Mouse (Mus musculus): ENCODE data around the gene Nod2.
"Not testable (repeated sequence)": the region's sequence is repeated elsewhere in the genome, so short reads cannot be mapped to it uniquely, and the experiment has no call there.

Nod2 gene

DNA sequence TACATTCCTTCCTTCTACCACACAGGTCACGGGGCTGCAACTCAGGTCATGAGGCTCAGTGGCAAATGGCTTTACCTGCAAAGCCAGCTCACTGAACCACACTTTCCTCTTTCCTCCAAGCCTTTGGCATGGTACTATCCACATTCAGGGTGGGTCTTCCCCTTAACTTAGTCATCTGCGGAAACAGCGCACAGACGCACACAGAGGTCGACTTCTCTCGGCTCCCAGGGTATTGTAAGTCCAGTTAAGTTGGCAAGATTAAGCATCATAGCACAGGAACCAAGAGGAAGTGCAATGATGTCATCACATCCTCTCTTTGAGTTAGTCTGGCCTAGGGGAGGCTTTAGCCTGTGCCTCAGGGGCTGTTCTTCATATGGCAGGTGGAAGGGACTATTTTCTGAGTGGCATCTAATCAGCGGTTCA is 13.8 kb upstream of the Nod2 start:
- DNase-seq (ENCODE audit: low spot score): no peak

- DNase-seq (ENCODE audit: low spot score): no peak
Measured at GRCm38 (mm10) chr8:88635474-88636397, 11.4 kb upstream of the Nod2 start, which contains the start of gene Snx20. Gene Snx20, minus strand, starts transcription at chr8:88636128.

DNA sequence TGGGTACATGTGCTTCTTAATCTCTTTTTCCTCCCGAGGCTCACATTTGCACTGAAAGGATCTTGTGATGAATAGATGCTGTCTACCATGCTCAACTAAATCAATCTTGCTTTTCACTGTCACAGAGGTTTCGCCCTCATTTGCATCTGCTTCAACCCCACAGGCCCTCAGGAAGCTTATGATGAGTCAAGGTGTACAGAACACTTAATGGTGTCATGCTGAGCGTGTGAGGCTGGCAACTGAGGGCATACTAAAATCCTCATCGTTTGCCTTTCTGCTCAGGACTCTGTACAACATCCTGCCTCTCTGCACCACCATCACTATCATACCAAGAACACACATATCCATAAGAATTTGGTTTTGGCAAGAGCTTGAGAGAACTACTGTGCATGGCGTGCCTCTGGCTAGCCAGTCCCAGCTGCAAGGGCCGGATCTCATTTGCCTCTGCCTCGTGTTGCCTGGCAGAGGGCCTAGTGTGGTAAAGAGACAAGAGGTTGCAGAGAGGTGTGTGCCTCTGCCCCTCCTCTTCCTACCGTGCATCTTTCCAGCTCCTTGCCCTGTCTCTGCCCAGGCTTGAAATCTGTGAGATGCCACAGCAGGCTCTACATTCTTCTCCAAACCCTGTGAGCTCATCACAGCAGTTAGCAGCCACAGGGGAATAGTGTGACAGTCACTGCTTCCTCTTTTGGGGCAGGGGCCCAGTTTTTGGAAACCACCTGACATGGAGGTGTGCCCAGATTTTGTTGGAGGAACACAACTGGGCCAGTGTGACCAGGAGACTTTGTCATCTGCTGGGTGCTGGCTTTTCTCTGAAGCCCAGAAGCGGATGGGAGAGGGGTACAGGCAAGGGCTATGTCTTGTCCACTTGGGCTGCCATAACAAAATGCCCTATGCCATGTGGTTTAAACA is 9.8 kb upstream of the Nod2 start:
- no peak for DNase-seq (ENCODE audit: low spot score)

- DNase-seq (ENCODE audit: low spot score): no peak
Measured at GRCm38 (mm10) chr8:88638908-88639307, 8.2 kb upstream of the Nod2 start.

- DNase-seq (ENCODE audit: low spot score): no peak
Measured at GRCm38 (mm10) chr8:88642734-88643564, 4.2 kb upstream of the Nod2 start.

DNA sequence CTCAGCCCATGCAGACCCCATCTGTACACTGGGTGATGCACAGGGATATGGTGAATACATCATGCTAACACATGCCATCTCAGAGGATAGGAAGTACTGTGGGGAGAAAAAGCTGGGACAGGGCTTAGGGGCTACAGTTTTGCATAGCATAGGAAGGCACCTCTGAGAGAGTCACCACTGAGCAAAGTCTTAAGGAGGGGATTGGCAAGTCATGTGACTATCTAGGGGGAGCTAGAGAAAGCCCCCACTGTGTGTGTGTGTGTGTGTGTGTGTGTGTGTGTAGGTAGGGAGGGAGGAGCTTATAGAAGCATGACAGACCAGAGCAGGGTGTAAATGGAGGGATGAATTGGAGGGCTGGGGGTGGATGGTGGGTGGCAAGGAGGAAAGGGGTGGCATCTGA is 1.2 kb downstream of the Nod2 start:
- DNase-seq (ENCODE audit: low spot score): no peak

DNA sequence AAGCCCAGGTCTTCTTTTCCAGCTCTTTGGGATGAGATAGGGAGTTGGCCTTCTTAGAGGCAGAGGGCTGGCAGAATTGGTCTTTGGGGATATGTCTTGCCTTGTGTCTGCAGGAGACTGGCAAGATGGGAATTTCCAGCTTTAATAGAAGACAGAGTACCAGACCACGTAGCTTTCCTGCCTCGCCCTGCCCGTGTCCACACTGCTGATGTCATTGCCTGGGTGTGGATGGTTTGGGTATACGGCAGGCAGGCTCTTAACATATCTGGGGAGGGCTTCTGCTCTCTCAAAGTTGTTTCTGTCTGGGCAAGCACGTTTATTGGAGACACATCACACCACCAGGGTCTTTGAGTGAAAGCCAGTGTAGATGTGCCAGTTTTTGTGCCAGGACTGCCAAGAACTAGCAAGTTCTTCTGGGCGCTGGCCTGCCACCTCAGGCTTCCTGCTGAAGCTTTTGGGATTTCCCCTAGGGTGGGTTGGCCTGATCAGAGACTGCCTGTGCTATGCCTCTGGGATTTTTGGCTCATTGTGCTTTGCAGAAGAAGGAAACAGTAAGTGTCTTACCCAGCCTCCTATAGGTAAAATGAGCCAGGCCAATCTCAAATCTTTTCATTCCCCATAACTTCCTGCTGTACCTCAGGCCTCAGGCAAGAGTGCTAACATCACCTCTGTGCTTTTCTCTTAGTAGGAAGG is 3.0 kb downstream of the Nod2 start:
- no peak for DNase-seq (ENCODE audit: low spot score)

DNA sequence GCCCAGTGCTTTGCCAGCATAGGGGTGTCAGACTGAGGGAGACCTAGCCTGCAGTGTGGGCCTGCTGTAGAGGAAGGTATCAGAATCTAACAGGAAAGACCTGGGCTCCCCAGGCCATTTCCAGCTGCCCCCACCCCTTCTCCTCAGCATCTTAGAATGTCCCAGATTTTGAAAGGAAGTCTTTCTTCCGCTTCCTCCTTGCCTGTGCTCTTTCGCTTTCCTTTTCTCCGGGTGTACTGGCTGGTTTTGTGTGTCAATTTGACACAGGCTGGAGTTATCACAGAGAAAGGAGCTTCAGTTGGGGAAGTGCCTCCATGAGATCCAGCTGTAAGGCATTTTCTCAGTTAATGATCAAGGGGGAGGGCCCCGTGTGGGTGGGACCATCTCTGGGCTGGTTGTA is 4.0 kb downstream of the Nod2 start:
- not testable (repeated sequence) for DNase-seq (ENCODE audit: low spot score)

GRCm38 (mm10) chr8:88655334-88655733 is 8.2 kb downstream of the Nod2 start:
- peak; percentile 58 for DNase-seq (ENCODE audit: low spot score)

DNA sequence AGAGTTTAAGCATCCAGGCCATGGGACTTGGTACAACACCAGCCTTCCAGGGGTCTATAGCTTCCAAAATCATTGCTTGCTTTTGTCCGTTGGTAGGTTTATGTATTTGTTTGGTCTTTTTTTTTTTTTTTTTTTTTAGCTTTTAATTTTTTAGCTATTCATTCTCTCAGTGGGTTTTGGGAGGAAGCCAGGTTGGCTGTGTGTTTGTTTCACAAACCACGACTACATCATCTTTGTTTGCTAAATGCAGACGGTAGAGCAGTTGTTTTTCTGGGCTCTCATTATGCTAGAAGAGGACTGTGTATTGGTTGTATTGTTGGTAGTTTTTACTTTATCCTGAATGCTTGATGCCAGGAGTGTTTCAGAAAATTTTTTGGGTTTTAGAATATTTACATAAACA is 12.8 kb downstream of the Nod2 start:
- no peak for DNase-seq (ENCODE audit: low spot score)

DNA sequence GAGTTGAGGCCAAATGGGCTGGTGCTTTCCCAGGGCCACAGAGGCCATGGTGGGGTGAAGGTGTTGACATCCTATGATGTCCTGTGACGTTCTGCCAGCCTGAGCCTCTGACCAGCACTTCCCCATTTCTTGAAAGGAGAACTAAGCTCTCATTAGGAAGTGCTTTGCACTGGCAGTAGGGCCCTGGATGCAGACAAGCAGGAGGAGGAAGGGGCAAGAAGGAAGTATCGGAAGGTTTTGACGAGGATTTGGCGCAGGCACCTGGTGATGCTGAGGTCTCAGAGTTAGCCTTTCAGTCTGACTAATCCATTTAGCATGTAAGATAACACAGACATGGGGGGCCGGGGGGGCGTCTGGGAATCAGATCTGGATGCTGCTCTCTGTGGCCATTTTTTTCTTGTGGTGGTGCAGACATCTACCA is 15.3 kb downstream of the Nod2 start:
- DNase-seq (ENCODE audit: low spot score): peak; percentile 34

- DNase-seq (ENCODE audit: low spot score): no peak
Measured at GRCm38 (mm10) chr8:88664121-88664520, 17.0 kb downstream of the Nod2 start.

GRCm38 (mm10) chr8:88664947-88665346 is 17.8 kb downstream of the Nod2 start:
- DNase-seq (ENCODE audit: low spot score): no peak

- DNase-seq (ENCODE audit: low spot score): peak; percentile 18
Measured at GRCm38 (mm10) chr8:88666435-88666834, 19.3 kb downstream of the Nod2 start.

DNA sequence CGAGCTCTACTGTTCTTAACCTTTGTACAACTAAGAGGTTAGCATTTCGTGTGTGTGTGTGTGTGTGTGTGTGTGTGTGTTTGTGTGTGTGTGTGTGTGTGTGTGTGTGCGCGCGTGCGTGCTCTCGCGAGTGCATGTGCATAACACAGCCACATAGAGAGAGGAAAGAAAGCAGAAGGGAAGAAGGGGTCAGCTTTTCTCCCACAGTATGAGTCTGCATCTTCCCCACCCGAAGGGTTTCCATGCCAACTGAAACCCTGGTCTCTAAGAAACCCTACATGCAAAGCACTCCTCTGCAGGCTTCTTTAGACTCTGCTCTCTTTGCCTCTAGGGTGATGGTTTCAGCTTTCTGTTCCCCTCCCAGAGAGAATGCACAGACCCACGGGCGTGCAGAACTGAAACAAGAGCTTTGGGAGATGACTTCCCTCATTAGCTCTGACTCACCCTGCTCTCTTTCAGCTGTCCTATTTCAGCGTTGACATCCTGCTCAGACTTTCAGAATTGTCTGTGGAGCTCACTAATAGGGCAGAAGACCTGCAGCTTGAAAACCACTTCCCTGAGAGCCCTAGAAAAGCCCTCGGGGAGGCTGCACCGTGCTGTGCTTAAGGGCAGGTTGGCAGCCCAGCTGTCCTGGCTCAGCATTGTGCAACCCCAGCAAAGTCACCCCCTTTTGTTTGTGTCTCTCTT is 21.4 kb downstream of the Nod2 start:
- peak; percentile 55 for DNase-seq (ENCODE audit: low spot score)

GRCm38 (mm10) chr8:88670782-88671181 is 23.7 kb downstream of the Nod2 start:
- DNase-seq (ENCODE audit: low spot score): no peak

DNA sequence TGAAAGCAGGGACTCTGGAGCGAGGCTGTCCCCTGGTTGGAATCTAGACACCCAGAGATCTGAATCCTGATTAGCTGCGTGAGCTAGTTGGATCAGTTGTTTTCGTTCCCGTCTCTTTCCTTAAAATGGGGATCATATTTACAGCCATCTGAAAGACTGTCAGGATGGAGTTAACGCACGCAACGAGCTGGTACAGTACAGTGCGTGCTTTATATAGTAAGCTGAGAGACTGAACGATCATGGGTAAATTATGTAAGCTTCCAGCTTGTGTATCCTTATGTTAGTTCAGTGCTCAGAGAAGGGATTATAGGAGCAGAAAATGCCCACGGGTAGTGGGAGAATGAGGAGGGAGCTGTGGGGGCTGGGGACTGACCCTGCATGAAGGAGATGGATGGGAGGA is 24.5 kb downstream of the Nod2 start:
- DNase-seq (ENCODE audit: low spot score): no peak

DNA sequence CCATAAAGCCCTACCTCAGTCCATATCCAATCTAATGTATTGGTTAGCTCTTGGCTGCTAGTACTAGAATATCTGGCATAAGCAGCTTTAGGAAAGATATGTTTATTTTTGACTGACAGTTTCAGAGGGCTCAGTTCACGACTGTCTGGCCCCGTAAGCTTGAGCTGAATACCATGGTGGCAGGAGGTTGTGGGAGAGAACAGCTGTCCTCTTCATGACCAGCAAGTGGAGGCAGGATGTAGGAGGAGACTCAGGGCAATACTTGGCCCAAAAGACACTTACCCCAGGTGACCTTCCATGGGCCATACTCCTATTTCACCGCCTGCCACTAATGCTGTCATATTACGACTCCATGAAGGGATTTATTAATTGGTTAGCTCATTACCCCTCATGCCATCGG is 26.7 kb downstream of the Nod2 start:
- no peak for DNase-seq (ENCODE audit: low spot score)

DNA sequence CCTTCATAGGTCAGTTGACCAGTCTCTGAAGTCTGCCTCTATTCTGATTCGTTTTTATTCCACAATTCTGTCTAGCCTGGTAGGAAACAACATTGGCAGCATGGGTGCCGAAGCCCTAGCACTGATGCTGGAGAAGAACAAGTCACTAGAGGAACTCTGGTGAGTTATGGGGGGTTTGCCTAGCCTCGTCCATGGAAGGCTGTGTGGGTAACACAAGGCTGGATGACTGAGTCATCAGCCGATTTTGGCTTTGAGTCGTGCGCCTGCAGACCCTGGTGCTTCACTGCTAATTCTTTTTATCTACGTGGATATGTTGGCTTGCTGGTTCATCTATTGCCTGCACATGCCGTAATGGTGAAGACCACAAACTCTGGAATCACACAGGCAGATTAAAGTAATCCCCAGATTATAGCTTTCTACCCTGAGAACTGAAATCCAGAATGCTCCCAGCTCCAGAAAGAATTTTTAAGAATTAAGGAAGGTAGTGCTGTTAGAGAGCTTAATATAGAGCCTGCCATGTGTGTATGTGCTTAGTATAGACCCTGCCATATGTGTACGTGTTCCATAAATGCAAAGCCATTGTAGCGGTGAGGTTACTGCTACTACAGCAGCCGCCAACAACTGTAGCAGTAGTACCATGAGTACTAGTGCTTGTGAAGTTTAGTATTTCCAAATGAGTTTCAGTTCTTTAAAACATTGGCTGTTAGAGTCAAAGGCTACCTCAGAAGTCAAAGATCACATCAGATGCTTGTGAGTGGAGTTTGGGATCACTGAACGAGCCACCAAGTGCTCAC is 28.5 kb downstream of the Nod2 start:
- no peak for DNase-seq (ENCODE audit: low spot score)

- no peak for DNase-seq (ENCODE audit: low spot score)
Measured at GRCm38 (mm10) chr8:88677071-88677470, 30.0 kb downstream of the Nod2 start.

All from layer of hippocampus, adult 11-12 months (tissue).